Mouse (Mus musculus): ENCODE data around the gene Mtrf1.

DNA sequence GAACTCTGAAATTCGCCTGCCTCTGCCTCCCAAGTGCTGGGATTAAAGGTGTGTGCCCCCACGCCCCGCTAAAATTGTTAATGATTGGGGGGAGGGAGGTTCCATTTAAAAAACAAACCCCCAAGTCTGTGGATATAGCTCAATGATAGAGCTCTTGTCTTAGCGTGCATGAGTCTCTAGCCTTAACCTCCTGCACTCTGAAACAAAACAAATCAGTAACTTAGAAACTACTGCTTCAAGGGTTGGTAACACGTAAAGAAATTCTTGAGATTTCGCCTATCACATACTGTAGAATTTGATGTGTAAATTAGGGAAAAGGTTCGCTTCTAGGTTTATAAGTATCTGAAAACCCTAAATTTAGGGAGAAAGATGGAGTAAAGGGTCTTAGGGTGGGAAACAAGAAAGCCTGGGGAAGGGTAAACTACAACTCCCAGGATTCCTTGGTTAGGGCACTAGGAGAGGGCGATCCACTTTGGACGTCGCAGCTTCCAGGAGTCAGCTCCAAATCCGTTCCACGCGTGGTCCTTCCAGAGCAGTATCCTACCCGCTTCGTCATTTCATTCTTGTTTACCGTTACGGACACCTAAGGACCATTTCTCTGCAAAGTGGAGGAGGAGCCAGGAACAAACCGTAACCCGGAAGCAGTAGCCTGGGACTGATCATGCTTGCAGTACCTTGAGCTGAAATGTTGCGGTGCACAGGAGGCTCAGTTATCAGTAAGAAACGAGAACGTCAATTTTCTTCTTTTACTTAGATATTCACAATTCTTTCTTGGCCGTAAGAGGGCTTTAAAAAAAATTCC is at the start of gene Mtrf1:
- TF ChIP-seq CTCF (IDR thresholded peaks at IDR 0.05; ENCODE audit: borderline replicate concordance, extremely low read depth, insufficient read depth, insufficient read length): no peak
- peak; percentile 10; the same call in 1 of the 2 replicates for TF ChIP-seq POLR2A (IDR thresholded peaks at IDR 0.05; ENCODE audit: borderline replicate concordance, extremely low read depth, insufficient read depth, insufficient read length, poor library complexity, severe bottlenecking)

Data from brain, embryonic 14.5 days (tissue).